Mouse (Mus musculus): Measurements from ENCODE around the gene Mitf.
A peak's percentile ranks its signal among the peaks of the same experiment; 100 is the strongest.

Gene Mitf

DNA sequence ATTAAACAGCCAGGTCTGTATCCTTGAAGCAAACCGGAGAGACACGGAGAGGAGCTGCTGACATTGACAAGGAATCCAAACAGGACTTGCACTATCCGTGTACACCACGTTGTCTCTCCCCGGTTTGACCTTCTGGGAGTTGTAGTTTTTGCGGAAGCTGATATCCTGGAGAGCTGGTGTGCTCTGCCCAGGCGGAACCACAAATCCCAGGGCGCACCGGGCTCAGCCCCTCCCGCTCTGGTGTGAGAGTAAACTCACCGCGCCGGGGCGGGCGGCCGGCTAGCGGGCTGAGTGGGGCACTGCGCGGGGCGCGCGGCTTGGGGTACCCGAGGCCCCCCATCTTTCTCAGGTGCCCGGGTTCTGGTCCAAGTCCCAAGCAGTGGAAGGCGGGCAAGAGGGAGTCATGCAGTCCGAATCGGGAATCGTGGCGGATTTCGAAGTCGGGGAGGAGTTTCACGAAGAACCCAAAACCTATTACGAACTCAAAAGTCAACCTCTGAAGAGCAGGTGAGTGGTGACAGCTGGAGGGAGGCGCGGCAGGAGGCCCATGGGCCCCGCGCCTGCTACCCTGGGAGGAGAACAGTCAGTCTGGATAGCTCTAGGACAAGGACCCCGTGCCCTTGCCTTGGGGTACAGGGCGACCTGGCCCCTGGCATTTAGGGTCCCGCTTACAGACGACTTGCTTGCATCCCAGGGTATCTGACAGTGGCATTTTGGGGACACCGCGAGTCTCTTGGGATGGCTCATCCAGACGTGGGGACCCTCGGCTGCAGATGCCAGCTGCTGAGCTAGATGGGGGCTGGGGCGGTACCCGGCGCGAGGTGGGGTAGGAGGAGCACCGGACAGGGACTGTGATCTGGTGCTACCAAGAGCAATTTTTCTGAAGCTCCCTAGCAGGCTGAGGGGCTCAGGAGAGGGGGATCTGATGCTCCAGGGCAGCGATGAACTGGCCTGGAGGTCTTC lies at the start of gene Mitf:
Gene Mitf (plus strand): TSS at position 272 of the 963 bp plus-strand sequence.
- peak; percentile 83 to 87 for DNase-seq (ENCODE audit: low spot score in 2 of 2)

DNA sequence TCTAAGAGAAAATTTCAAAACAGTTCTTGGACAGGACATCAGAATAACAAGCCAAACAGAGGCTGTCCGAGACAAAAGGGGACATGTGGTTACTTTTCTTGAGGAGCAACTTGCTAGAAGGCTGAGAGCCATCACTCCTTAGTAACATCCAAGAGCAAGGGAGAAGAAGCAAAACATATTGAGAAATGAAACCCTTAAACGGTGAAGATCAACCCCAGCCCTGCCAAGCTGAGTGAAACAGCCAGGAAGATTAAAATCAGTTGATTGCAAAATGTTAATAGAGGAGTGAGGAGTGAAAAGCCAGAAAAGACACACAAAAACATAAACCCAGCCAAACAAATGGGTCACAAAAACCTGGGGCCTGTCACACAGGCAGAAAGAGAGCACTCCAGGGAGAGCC lies 49.5 kb upstream of the Mitf start:
- DNase-seq (ENCODE audit: low spot score in 2 of 2): no peak

- no peak for DNase-seq (ENCODE audit: low spot score in 2 of 2)
Measured at GRCm38 (mm10) chr6:97758884-97759283, 48.0 kb upstream of the Mitf start.

GRCm38 (mm10) chr6:97759301-97759700 lies 47.6 kb upstream of the Mitf start:
- DNase-seq (ENCODE audit: low spot score in 2 of 2): peak in 1 of 2 experiments; percentile 3

DNA sequence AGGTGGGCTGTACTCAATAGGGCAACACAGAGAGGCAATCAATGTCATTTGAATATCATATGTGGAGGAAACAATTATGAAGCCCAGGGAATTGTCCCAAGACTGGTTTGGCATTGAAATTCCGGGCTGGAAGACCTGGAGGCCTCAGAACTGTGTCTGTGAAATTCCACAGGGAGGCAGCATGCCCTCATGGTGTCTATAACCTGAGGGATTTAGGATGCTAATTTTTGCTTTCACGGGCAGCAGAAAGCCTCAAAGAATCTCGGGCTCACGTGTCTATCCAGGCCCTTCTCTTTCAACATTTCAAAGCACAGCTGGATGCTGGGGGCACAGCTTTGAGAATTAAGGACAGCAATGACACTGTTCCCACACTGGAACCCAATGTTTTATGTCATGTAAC lies 45.5 kb upstream of the Mitf start:
- DNase-seq (ENCODE audit: low spot score in 2 of 2): no peak

- no peak for DNase-seq (ENCODE audit: low spot score in 2 of 2)
Measured at GRCm38 (mm10) chr6:97763970-97764369, 42.9 kb upstream of the Mitf start.

- DNase-seq (ENCODE audit: low spot score in 2 of 2): no peak
Measured at GRCm38 (mm10) chr6:97767836-97768235, 39.0 kb upstream of the Mitf start.

GRCm38 (mm10) chr6:97769549-97769948 lies 37.3 kb upstream of the Mitf start:
- DNase-seq (ENCODE audit: low spot score in 2 of 2): no peak

DNA sequence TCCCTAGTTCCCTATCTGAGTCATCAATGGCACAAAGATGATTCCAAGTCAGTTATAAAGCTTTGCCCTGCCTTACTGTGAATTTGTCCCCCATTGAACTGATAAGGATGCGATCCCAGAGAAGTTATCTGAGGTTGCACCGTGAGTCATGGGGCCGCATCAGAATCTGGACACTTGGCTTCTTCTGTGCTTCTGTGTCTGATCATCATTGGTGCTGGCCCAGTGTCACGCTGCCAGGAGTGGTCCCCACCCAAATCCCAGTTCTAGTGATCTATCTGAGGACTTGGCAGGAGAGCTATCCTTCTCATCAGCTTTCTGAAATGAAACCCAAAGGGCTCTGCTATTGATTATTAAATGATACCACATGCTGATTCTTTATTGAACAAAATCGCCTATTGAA lies 25.5 kb upstream of the Mitf start:
- DNase-seq (ENCODE audit: low spot score in 2 of 2): no peak

DNA sequence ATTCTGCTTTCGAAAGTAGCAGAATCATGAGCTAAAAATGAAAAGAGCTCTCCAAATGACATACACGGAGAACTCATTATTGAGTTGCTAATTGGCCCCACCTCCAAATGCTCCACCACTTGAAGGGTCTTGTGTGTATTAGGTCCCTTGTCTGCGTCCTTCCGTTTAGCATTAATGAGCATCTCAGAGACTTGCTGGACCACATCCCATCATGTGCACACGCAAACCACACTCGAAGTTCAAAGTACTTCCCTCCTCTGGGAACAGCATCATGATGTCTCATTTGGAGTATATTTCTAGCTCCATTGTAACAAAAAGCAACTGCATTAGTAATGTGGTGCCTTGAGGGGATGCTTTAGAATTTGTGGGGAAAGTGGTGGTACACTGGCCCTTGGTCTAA lies 24.6 kb upstream of the Mitf start:
- no peak for DNase-seq (ENCODE audit: low spot score in 2 of 2)

GRCm38 (mm10) chr6:97786871-97787270 lies 20.0 kb upstream of the Mitf start:
- DNase-seq (ENCODE audit: low spot score in 2 of 2): no peak

- no peak for DNase-seq (ENCODE audit: low spot score in 2 of 2)
Measured at GRCm38 (mm10) chr6:97788361-97788974, 18.4 kb upstream of the Mitf start.

DNA sequence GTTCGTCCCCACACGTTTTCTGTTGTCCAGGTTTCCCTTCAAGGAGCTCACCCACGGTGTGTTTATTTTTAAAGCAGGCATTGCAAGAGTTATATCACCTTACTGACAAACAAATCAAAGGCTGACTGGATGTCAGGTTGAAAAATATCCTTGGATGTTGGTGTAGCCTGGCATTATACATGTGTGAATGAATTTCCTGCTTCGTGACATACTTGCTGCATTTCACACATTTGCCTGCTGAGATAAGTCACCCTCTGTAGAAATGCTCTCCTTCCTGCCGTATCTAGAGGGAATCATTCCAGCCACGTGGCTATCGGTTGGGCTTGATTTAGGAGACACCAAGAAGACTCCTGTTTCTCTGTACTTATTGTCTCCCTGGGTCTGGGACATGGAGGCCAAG lies 17.2 kb upstream of the Mitf start:
- no peak for DNase-seq (ENCODE audit: low spot score in 2 of 2)

GRCm38 (mm10) chr6:97792104-97792503 lies 14.7 kb upstream of the Mitf start:
- DNase-seq (ENCODE audit: low spot score in 2 of 2): no peak

DNA sequence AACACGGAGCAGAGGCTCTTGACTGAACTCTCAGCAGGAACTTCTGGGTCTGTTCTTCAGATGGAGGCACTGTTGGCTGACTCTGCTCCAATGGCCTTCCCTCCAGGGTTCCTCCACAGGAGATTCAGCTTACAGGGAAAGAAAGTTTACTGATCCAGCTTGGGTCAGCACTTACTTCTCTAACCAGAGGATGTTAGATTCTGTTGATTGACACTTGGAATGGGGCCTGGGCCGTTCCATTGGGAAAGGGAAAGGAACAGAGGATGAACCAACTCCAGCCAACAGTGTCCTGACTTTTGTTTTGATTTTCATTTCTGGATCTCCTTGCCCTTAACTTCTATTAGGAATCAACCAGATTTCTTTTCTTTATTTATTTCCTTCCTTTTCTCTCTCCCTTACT lies 11.7 kb upstream of the Mitf start:
- DNase-seq (ENCODE audit: low spot score in 2 of 2): no peak

- no peak for DNase-seq (ENCODE audit: low spot score in 2 of 2)
Measured at GRCm38 (mm10) chr6:97800615-97801014, 6.2 kb upstream of the Mitf start.

- no peak for DNase-seq (ENCODE audit: low spot score in 2 of 2)
Measured at GRCm38 (mm10) chr6:97806051-97806450, 801 bp upstream of the Mitf start.

DNA sequence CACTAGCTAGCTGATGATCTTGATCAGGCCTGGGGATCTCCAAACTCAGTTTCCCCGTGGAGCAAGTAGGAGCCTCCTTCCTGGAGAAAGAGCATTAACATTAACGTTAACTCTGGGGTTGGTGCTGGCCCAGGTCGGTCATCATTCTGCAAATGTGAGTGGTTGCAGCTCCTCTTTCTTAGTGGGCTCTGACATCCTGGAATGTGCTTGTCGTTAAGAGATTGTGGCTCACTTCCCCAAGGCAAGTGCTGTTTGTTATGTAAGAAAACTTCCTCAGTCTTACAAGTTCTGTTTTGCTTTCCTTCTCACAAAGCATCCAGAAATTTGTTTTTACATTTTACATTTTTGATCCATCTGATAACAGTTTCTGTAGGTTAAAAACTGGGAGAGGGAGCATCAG lies 7.3 kb downstream of the Mitf start:
- no peak for DNase-seq (ENCODE audit: low spot score in 2 of 2)

GRCm38 (mm10) chr6:97815723-97816122 lies 8.9 kb downstream of the Mitf start:
- no peak for DNase-seq (ENCODE audit: low spot score in 2 of 2)

DNA sequence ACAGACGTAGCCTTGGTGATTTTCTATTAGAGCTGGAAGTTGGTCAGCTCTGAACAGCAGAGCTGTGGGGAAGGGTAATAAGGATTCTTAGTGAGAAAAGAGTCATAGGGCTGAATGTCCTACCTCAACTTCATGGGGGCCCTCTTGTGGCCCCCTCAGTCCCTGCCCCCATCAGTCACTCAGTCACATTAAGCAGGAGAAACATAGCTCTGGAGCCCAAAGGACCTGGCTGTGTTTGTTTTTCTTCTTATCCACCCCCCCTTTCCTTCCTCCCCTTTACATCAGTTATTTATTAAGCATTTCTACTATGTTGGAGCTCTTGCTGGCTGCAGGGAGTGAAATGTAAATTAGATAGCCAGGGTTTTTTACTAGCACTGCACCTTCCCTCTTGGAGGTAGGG lies 10.0 kb downstream of the Mitf start:
- DNase-seq (ENCODE audit: low spot score in 2 of 2): no peak

GRCm38 (mm10) chr6:97818128-97818527 lies 11.3 kb downstream of the Mitf start:
- no peak for DNase-seq (ENCODE audit: low spot score in 2 of 2)

DNA sequence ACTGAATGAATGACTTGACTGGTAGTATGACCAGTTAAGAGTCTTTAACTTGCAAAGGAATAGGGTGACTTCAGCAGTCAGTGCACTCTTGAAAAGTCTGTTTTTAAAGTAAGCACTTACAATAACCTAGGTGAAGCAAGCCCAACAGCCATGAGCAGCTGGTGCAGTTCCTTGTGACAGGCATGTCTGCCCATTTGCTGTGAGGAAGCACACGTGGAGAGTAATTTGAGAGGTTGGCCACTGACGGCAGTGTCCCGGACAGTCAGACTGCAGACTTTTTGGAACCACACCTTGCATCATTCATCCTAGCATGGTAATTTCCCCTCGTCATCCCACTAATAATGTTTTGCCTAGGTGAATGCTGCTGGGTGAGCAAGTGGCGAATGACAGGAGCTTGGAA lies 12.1 kb downstream of the Mitf start:
- DNase-seq (ENCODE audit: low spot score in 2 of 2): no peak

DNA sequence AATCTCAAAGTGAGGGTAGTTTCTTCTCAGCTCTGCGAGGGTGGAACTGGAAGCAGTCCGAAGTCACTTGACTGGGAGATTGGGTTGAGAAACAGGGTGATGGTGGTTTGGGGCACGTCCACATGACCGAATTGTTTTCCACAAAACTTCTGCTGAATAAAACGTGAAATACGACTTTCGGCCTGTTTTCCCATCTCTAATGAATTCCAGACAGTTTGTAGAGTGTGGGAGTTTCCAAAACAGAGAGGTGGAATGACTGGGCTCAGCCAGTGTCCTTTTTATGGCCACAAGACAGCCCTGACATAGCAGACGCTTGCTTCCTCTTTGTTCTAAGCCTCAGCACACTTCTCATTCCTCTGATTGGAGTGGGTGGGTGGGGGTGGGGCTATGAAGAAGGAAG lies 13.7 kb downstream of the Mitf start:
- DNase-seq (ENCODE audit: low spot score in 2 of 2): no peak

Measured in natural killer cell, adult 2 months (primary cell).